Mouse (Mus musculus) erythroblast, embryonic 14.5 days (primary cell): Measurements from ENCODE around the gene Prkd1. TPM values are rescaled to one million over a fixed set of nuclear protein-coding genes. Genes with fewer than 3 reads are reported as not detected.

Experiments
- H3K27me3 ChIP-seq: 2 replicates; pipeline ENCODE4 v1.6.1; 2012; ENCODE audit warnings: inconsistent platforms; ENCODE audit not compliant: control insufficient read depth
- H3K36me3 ChIP-seq: 2 replicates; pipeline ENCODE4 v1.6.1; 2012; ENCODE audit warnings: mild to moderate bottlenecking, inconsistent platforms; ENCODE audit not compliant: control insufficient read depth
- H3K4me1 ChIP-seq: 2 replicates; pipeline ENCODE4 v1.6.1; 2012; ENCODE audit warnings: inconsistent platforms; ENCODE audit not compliant: control insufficient read depth
- H3K4me3 ChIP-seq: replicated peaks from 2 replicates; pipeline ENCODE3; 2012; ENCODE audit warnings: moderate library complexity, mild to moderate bottlenecking, inconsistent platforms
- H3K9me3 ChIP-seq: 2 replicates; pipeline ENCODE4 v1.6.1; 2012; ENCODE audit warnings: low read length, inconsistent platforms, mixed read lengths; ENCODE audit not compliant: control insufficient read depth
- GATA1 ChIP-seq: IDR thresholded peaks from 2 replicates; pipeline ENCODE4 v1.6.1; 2012; ENCODE audit warnings: low read length, inconsistent platforms, mixed read lengths
- TAL1 ChIP-seq: IDR thresholded peaks from 3 replicates; pipeline ENCODE4 v1.6.1; 2012; ENCODE audit warnings: low read length, inconsistent platforms, mixed read lengths
- polyA plus RNA-seq: library from polyadenylated mRNA; stranded (reverse); fragments of >175 nt; gene quantifications from 2 replicates; pipeline ENCODE4 v1.2.3, GENCODE M21; 2012

Prkd1 gene
- polyA plus RNA-seq, 1 experiment = 0.04 TPM

GRCm38 (mm10) chr12:50496006-50496405, 152.9 kb downstream of the Prkd1 start:
- Histone ChIP-seq H3K36me3 (no peaks in the 10 kb centered on the region), H3K4me3 (no peak overlapping the region), H3K9me3 (no peaks in the 10 kb centered on the region), H3K4me1 (no peaks in the 10 kb centered on the region), H3K27me3 (no peaks in the 10 kb centered on the region)
- TF ChIP-seq GATA1 = no peak
- no peak for TF ChIP-seq TAL1

- no peaks in the 10 kb centered on the region for H3K27me3 ChIP-seq
- TF ChIP-seq TAL1 (no peak), GATA1 (no peak)
- H3K4me1 ChIP-seq = no peaks in the 10 kb centered on the region
- H3K9me3 ChIP-seq = no peaks in the 10 kb centered on the region
- no peak overlapping the region for H3K4me3 ChIP-seq
- H3K36me3 ChIP-seq = no peaks in the 10 kb centered on the region
Measured at GRCm38 (mm10) chr12:50479784-50480183, 169.1 kb downstream of the Prkd1 start.

- Histone ChIP-seq H3K27me3 (no peaks in the 10 kb centered on the region), H3K36me3 (no peaks in the 10 kb centered on the region)
Measured at GRCm38 (mm10) chr12:50457151-50457550, 191.7 kb downstream of the Prkd1 start.

GRCm38 (mm10) chr12:50451761-50452160, 197.1 kb downstream of the Prkd1 start:
- Histone ChIP-seq H3K4me1 (no peaks in the 10 kb centered on the region), H3K4me3 (no peak overlapping the region), H3K9me3 (no peaks in the 10 kb centered on the region), H3K27me3 (no peaks in the 10 kb centered on the region), H3K36me3 (no peaks in the 10 kb centered on the region)
- TF ChIP-seq TAL1 = no peak

More at GRCm38 (mm10) chr12:50457151-50457550, 191.7 kb downstream of the Prkd1 start:
- Histone ChIP-seq H3K4me3 (no peak overlapping the region), H3K4me1 (no peaks in the 10 kb centered on the region), H3K9me3 (peaks cover 9% of the 10 kb centered on the region)
- no peak for TF ChIP-seq TAL1
- TF ChIP-seq GATA1 = no peak

- TF ChIP-seq GATA1 (no peak), TAL1 (no peak)
- no peaks in the 10 kb centered on the region for H3K9me3 ChIP-seq
- H3K4me1 ChIP-seq = no peaks in the 10 kb centered on the region
- no peaks in the 10 kb centered on the region for H3K27me3 ChIP-seq
- H3K36me3 ChIP-seq = no peaks in the 10 kb centered on the region
- H3K4me3 ChIP-seq = no peak overlapping the region
Measured at GRCm38 (mm10) chr12:50436660-50437059, 212.2 kb downstream of the Prkd1 start.

- Histone ChIP-seq H3K4me1 (no peaks in the 10 kb centered on the region), H3K9me3 (0 out of 2 replicates have a peak, but pooled peaks cover 2% of the 10 kb centered on the region), H3K4me3 (no peak overlapping the region), H3K36me3 (no peaks in the 10 kb centered on the region), H3K27me3 (no peaks in the 10 kb centered on the region)
- TF ChIP-seq GATA1 (no peak), TAL1 (no peak)
Measured at GRCm38 (mm10) chr12:50430129-50430703, 218.7 kb downstream of the Prkd1 start.

GRCm38 (mm10) chr12:50352404-50352803, 296.5 kb downstream of the Prkd1 start:
- no peaks in the 10 kb centered on the region for H3K4me1 ChIP-seq
- no peak for TF ChIP-seq GATA1
- no peak for TF ChIP-seq TAL1
- H3K4me3 ChIP-seq = no peak overlapping the region
- peaks cover 4% of the 10 kb centered on the region; the same call in 1 of the 2 replicates for H3K9me3 ChIP-seq
- no peaks in the 10 kb centered on the region for H3K36me3 ChIP-seq
- H3K27me3 ChIP-seq = no peaks in the 10 kb centered on the region

- TF ChIP-seq TAL1 (no peak), GATA1 (no peak)
- no peaks in the 10 kb centered on the region for H3K36me3 ChIP-seq
- no peaks in the 10 kb centered on the region for H3K4me1 ChIP-seq
- H3K4me3 ChIP-seq = no peak overlapping the region
- H3K27me3 ChIP-seq = no peaks in the 10 kb centered on the region
- H3K9me3 ChIP-seq = no peaks in the 10 kb centered on the region
Measured at GRCm38 (mm10) chr12:50333182-50333581, 315.7 kb downstream of the Prkd1 start.

- no peaks in the 10 kb centered on the region for H3K27me3 ChIP-seq
- no peak overlapping the region for H3K4me3 ChIP-seq
- TF ChIP-seq GATA1 (no peak), TAL1 (no peak)
- no peaks in the 10 kb centered on the region for H3K9me3 ChIP-seq
- H3K36me3 ChIP-seq = no peaks in the 10 kb centered on the region
- no peaks in the 10 kb centered on the region for H3K4me1 ChIP-seq
Measured at GRCm38 (mm10) chr12:50314634-50315033, 334.3 kb downstream of the Prkd1 start.

- no peaks in the 10 kb centered on the region for H3K9me3 ChIP-seq
- no peak overlapping the region for H3K4me3 ChIP-seq
- no peaks in the 10 kb centered on the region for H3K36me3 ChIP-seq
- no peaks in the 10 kb centered on the region for H3K27me3 ChIP-seq
- H3K4me1 ChIP-seq = no peaks in the 10 kb centered on the region
- no peak for TF ChIP-seq GATA1
- no peak for TF ChIP-seq TAL1
Measured at GRCm38 (mm10) chr12:50309276-50309675, 339.6 kb downstream of the Prkd1 start.
